Mouse (Mus musculus): ENCODE measurements around the gene Rtl6.

The Rtl6 gene

GRCm38 (mm10) chr15:84537117-84537516 lies 20.5 kb downstream of the Rtl6 start:
- no peak for DNase-seq (ENCODE audit: low spot score in 2 of 2)

- no peak for DNase-seq (ENCODE audit: low spot score in 2 of 2)
These were observed 21.0 kb downstream of the Rtl6 start for GRCm38 (mm10) chr15:84536611-84537010.

- no peak for DNase-seq (ENCODE audit: low spot score in 2 of 2)
These were observed 21.7 kb downstream of the Rtl6 start for GRCm38 (mm10) chr15:84535953-84536352.

- DNase-seq (ENCODE audit: low spot score in 2 of 2) = no peak
These were observed 25.4 kb downstream of the Rtl6 start for GRCm38 (mm10) chr15:84532211-84532610.

- no peak for DNase-seq (ENCODE audit: low spot score in 2 of 2)
These were observed 26.1 kb downstream of the Rtl6 start for GRCm38 (mm10) chr15:84531535-84531934.

- no peak for DNase-seq (ENCODE audit: low spot score in 2 of 2)
These were observed 30.7 kb downstream of the Rtl6 start for GRCm38 (mm10) chr15:84526921-84527320.

- DNase-seq (ENCODE audit: low spot score in 2 of 2) = no peak
These were observed 32.3 kb downstream of the Rtl6 start for GRCm38 (mm10) chr15:84525222-84525883.

- no peak for DNase-seq (ENCODE audit: low spot score in 2 of 2)
These were observed 34.5 kb downstream of the Rtl6 start for GRCm38 (mm10) chr15:84522953-84523689.

- DNase-seq (ENCODE audit: low spot score in 2 of 2) = no peak
These were observed 36.1 kb downstream of the Rtl6 start for GRCm38 (mm10) chr15:84521486-84521885.

GRCm38 (mm10) chr15:84518540-84518939 lies 39.1 kb downstream of the Rtl6 start:
- no peak for DNase-seq (ENCODE audit: low spot score in 2 of 2)

- no peak for DNase-seq (ENCODE audit: low spot score in 2 of 2)
These were observed 44.9 kb downstream of the Rtl6 start for GRCm38 (mm10) chr15:84512626-84513296.

- DNase-seq (ENCODE audit: low spot score in 2 of 2) = no peak
These were observed 47.6 kb downstream of the Rtl6 start for GRCm38 (mm10) chr15:84509981-84510380.

- DNase-seq (ENCODE audit: low spot score in 2 of 2) = no peak
These were observed 48.5 kb downstream of the Rtl6 start for GRCm38 (mm10) chr15:84509161-84509560.

- no peak for DNase-seq (ENCODE audit: low spot score in 2 of 2)
These were observed 51.6 kb downstream of the Rtl6 start for GRCm38 (mm10) chr15:84506026-84506425.

- DNase-seq (ENCODE audit: low spot score in 2 of 2) = no peak
These were observed 52.7 kb downstream of the Rtl6 start for GRCm38 (mm10) chr15:84504895-84505294.
